Comparison of ENCODE assay signal across 9 mouse cellular contexts in the genomic region with DNA sequence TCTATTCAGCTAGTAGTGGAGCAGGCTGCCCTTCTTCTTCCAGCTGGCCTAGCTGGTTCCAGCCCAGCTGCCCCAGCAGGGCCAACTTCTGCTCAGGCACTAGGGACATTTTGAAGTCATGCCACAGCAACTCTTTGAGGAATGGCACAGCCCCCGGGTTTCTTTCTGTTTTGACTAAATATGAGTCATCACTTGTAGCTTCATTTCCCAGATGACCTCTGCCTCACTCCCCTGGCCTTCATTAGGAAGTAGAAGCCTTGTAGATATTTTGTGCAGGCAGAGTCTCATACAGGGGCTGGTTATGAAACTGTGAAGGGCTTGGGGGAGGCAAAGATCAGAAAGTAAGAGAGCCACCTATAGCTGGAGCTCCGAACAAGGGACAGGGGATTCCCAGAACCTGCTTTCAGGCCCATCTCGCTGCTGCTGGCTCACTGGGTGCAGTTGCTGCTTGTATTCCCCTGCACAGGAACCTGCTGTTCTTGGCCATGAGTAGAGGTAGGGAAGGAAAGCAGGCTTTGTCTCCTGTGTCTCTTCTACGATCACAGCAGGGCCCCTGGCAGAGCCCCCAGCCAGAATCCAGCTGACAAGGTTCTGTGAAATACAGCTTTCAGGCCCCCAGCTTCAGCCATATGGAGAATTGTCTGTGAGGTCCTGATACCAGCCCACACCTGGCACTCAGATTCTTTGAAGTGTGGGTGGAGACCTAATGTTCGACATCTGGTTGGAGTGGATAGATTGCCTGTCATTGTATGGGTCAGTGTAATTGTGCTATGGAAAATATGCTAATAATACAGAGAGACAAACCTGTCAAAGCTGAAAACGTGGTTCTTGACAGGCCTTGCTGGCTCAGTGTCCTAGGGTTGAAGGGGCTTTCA. TPM values are rescaled to one million over a fixed set of nuclear protein-coding genes. Genes with fewer than 3 reads are reported as not detected.
DNase-seq lines count a peak whose midpoint lies in the region; ATAC-seq lines count a peak whose summit lies in the region.
"Had no signal": no experiment of that assay in that cellular context is flagged by ENCODE, and none has a peak within 500 bp of the region (broad histone marks: within the 10 kb centered on the region; RNA-seq: fewer than 3 reads in every experiment).

No protein-coding gene starts in this region.

- H3K4me2 ChIP-seq in heart, embryonic 11.5 days: no peak overlapping the region
- H3K4me2 ChIP-seq in kidney, embryonic 16.5 days (replicated peaks; ENCODE audit: low read depth, low read length): no peak overlapping the region
- H3K4me2 ChIP-seq: neural tube, embryonic 13.5 days had no signal

- 0 out of 2 replicates have a peak, but pooled peaks have one; percentile 23 for ATAC-seq in heart, embryonic 11.5 days (replicated peaks; ENCODE audit: insufficient number of reproducible peaks, low FRiP score, low TSS enrichment)
- ATAC-seq in kidney, embryonic 16.5 days (ENCODE audit: low FRiP score, low TSS enrichment): 0 out of 2 replicates have a peak, but pooled peaks have one; percentile 23

- H3K4me3 ChIP-seq in heart, embryonic 11.5 days (ENCODE audit: low read depth, low read length): no peak overlapping the region
- no peak overlapping the region for H3K4me3 ChIP-seq in kidney, embryonic 16.5 days (ENCODE audit: low read length)
- peak overlapping the region; percentile 87 for H3K4me3 ChIP-seq in megakaryocyte, embryonic 14.5 days (replicated peaks)
- H3K4me3 ChIP-seq: neural tube, embryonic 13.5 days had no signal

- H3K27ac ChIP-seq in heart, embryonic 11.5 days (ENCODE audit: low read depth, low read length): 0 out of 2 replicates have a peak overlapping the region, but pooled peaks have one; percentile 23
- peak overlapping the region; percentile 26 for H3K27ac ChIP-seq in kidney, embryonic 16.5 days (ENCODE audit: low read length)
- H3K27ac ChIP-seq: neural tube, embryonic 13.5 days had no signal

- no peak overlapping the region for H3K9ac ChIP-seq in heart, embryonic 11.5 days (ENCODE audit: low read depth, low read length)
- H3K9ac ChIP-seq in kidney, embryonic 16.5 days (replicated peaks; ENCODE audit: low read length): no peak overlapping the region
- H3K9ac ChIP-seq: neural tube, embryonic 13.5 days had no signal

- H3K9me3 ChIP-seq in heart, embryonic 11.5 days (replicated peaks; ENCODE audit: control insufficient read depth, low read length): no peaks in the 10 kb centered on the region
- H3K9me3 ChIP-seq in kidney, embryonic 16.5 days (ENCODE audit: low read length): no peaks in the 10 kb centered on the region
- no peaks in the 10 kb centered on the region for H3K9me3 ChIP-seq in megakaryocyte, embryonic 14.5 days
- H3K9me3 ChIP-seq: neural tube, embryonic 13.5 days had no signal

- H3K27me3 ChIP-seq in heart, embryonic 11.5 days (ENCODE audit: control insufficient read depth, insufficient read depth, low read length): no peaks in the 10 kb centered on the region
- no peaks in the 10 kb centered on the region for H3K27me3 ChIP-seq in kidney, embryonic 16.5 days (ENCODE audit: insufficient read depth, low read length)
- H3K27me3 ChIP-seq in megakaryocyte, embryonic 14.5 days (replicated peaks): no peaks in the 10 kb centered on the region
- H3K27me3 ChIP-seq: neural tube, embryonic 13.5 days had no signal

- peak; percentile 21 for DNase-seq in urinary bladder, postnatal 25 days (ENCODE audit: low spot score)
- no peak for DNase-seq in urinary bladder, postnatal 4 days (ENCODE audit: low spot score in 2 of 2)
- peak; percentile 23 for DNase-seq in cerebellum, adult 8-10 months
- no peak for DNase-seq in left cerebral cortex, adult 18-20 months (ENCODE audit: low spot score in 2 of 2)
- no peak for DNase-seq in thymus, postnatal 25 days

- peaks cover 25% of the 10 kb centered on the region for H3K4me1 ChIP-seq in heart, embryonic 11.5 days (ENCODE audit: control insufficient read depth, insufficient read depth, low read length)
- H3K4me1 ChIP-seq in kidney, embryonic 16.5 days (ENCODE audit: insufficient read depth, low read length): peaks cover 32% of the 10 kb centered on the region
- H3K4me1 ChIP-seq in megakaryocyte, embryonic 14.5 days: peaks cover 96% of the 10 kb centered on the region

- H3K36me3 ChIP-seq in heart, embryonic 11.5 days (ENCODE audit: control insufficient read depth, insufficient read depth, low read length): no peaks in the 10 kb centered on the region
- H3K36me3 ChIP-seq in kidney, embryonic 16.5 days (ENCODE audit: insufficient read depth, low read length): no peaks in the 10 kb centered on the region
- H3K36me3 ChIP-seq in megakaryocyte, embryonic 14.5 days (replicated peaks; ENCODE audit: low read length): peaks cover 91% of the 10 kb centered on the region
- H3K36me3 ChIP-seq: neural tube, embryonic 13.5 days had no signal

- WGBS in heart, embryonic 11.5 days (ENCODE audit: insufficient replicate concordance): 57% methylated on average over 6 of the region's 6 CpGs
- 61% methylated on average over 6 of the region's 6 CpGs for WGBS in kidney, embryonic 16.5 days

RNA-seq across cellular contexts. Expression of a gene that starts 30.4 kb away (rescaled TPM):
- polyA plus RNA-seq in heart, embryonic 11.5 days (2014; fragmentation: Nextera tagmentation; extraction: Ambion mirVana): 24.6 and 26.7 TPM in 2 replicates
- 44.5 and 46.5 TPM in 2 replicates for polyA plus RNA-seq in kidney, embryonic 16.5 days (2015; fragmentation: Nextera tagmentation; extraction: Ambion mirVana)
- polyA plus RNA-seq in megakaryocyte, embryonic 14.5 days (2012; ENCODE audit: insufficient read depth, low replicate concordance): 106 and 185 TPM in 2 replicates
- 10 to 100 TPM; 40.2 to 40.7 TPM for total RNA-seq in left cerebral cortex, adult 18-20 months (2021)

Comparison
In these comparisons a context has a peak if more than half of its experiments do, and no peak if none do; other contexts are left out.
1. DNase-seq: peak in urinary bladder, postnatal 25 days (single experiment) and cerebellum, adult 8-10 months (single experiment); none in urinary bladder, postnatal 4 days (0 of 2), left cerebral cortex, adult 18-20 months (0 of 2) and thymus, postnatal 25 days (single experiment).